Mouse (Mus musculus) testis, adult 2 months (tissue): ENCODE measurements around the gene Ston2.

Experiments used
- CTCF ChIP-seq: fragments of 200-500 bp; IDR thresholded peaks from 2 replicates; pipeline ENCODE4 v1.5.1; 2012; ENCODE audit warnings: low read depth, mild to moderate bottlenecking, inconsistent platforms, low read length, moderate library complexity; ENCODE audit not compliant: control insufficient read depth, insufficient read depth, insufficient replicate concordance
- POLR2A ChIP-seq: fragments of 200-500 bp; IDR thresholded peaks from 2 replicates; pipeline ENCODE4 v1.6.1; 2012; ENCODE audit warnings: low read depth, mild to moderate bottlenecking, inconsistent platforms, low read length, moderate library complexity; ENCODE audit not compliant: control insufficient read depth

DNA sequence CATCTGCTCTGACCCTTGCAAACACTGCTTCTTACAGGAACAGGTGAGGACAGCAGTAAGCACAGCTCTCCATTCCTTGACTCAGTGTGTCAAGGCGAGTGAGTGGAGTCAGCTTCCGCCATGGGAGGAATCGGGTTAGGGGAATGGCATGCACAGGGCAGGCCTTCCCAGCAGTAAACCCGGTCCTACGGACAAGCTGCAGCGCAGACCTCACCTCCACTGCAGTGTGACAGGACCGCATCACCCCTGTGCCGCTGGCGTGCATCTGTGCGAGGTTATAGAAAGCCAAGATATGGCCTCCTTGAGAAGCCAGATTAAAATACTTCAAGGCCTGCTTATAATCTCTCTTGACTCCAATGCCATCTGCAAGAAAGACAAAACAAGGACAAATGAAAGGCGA lies 27.4 kb upstream of the Ston2 start:
- TF ChIP-seq CTCF (no peak), POLR2A (no peak)
